Mouse (Mus musculus) kidney, adult 9 months (tissue): Measurements from ENCODE around the gene Bcas3.

ENCODE experiments used
- DNase-seq: peaks from one replicate; pipeline ENCODE4 v3.0.0; 2022

Bcas3 gene

DNA sequence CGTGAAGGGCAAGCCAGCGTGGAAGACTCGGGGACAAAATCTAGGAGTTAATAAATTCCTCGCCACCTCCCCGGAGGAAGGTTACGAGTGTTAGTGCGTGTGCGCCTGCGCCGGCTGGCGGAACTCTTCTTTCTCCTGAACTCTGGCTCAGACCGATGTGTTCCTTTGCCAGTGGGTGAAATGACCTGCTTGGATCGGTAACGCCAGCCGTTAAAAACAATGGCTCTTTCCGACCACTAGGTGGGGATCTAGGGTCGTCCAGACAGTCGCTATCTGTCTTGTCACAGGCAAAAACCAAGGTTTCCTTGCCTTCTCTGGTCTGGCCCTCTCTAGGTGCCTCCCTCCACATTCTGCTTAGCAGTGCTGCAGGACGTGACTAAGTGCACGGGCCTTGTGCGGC lies 496.1 kb downstream of the Bcas3 start:
- DNase-seq: peak; percentile 87

DNA sequence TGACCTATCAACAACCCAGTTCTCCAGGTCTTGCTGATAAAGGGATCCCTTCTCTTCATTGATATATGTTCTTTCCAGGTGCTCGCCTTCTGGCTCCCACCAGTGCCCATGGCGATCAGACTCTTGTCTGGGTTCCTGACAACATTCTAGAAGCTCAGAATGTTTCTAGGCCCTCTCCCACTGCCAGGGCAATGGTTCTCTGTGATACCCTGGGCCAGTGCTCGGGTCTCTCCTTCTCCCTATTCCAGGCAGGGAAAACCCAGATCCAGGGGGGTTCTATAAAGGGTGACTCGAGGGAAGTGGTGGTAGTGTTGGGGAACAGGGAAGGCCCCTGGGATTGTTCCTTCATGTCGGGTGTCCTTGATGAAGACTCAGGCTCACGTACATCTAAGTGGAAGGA lies 497.3 kb downstream of the Bcas3 start, which contains the start of gene Gm11444:
Gene Gm11444 (minus strand): TSS at position 101 of the 400 bp plus-strand sequence.
- no peak for DNase-seq

DNA sequence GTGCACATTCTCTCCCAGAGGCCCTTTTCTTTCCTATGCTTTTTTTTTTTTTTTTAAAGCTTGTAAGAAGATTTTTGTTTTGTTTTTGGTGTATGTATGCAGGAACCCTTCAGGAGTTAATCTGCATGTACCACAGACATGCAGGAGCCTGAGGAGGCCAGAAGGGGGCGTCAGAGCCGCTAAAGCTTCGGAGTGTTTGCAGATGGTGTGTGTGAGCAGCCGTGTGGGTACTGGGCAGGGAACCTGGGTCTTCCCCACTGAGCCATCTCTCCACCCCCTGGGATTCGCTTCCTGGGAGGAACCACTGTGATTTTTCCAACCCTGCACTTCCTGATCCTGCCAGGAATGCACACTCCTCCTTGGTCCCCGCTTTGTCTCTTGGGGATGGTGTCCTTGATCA lies 497.8 kb downstream of the Bcas3 start:
- DNase-seq: no peak

DNA sequence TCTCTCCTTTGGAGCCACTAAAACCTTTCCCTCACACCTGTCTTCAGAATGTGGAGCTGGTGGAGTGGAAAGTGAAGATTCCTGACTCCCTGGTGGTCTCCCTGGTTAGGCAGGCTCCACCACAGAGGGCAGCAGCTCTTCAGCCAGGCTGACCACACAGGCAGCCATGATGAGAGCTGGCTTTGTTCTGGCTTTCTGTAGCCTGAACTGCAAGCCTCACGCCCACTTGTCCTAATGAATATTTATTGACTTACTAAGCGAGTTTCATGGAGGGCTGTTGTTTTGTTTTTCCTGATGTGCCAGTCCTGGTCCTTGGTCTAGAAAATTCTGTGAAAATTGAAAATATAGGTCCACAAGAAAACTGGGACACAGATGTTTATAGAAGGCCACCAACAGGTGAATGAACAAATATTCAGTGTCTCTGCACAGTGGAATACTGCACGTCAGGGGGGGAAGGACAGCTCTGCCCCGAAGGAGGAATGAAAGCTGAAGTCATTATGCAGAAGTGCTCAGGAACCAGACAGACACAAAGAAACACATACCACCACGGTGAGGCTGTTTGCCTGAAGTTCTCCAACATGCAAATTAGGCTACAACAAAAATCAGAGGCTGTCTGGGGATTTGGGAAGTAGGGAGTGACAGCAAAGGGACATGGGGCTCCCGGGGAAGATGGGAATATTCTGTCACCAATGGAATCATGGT lies 505.2 kb downstream of the Bcas3 start:
- DNase-seq: no peak

DNA sequence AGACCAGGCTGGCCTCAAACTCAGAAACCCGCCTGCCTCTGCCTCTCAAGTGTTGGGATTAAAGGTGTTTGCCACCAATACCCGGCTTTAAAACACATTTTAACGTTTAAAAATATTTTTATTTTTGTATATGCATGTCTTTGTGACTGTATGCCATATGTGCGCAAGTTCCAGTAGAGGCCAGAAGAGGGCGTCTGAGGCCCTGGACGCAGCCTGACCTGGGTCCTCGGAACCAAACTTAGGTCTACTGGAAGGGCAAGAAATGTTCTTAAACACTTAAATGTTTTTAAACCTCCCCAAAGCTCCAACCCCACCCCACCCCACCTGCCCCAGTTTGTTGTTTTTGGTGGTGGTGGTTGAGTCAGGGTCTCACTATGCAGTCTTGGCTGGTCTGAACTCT lies 511.4 kb downstream of the Bcas3 start:
- no peak for DNase-seq
